Mouse (Mus musculus) neural tube, embryonic 13.5 days (tissue): Measurements from ENCODE around the gene Ubac2. TPM values are rescaled to one million over a fixed set of nuclear protein-coding genes. Genes with fewer than 3 reads are reported as not detected.
"Not testable (repeated sequence)": the region's sequence is repeated elsewhere in the genome, so short reads cannot be mapped to it uniquely, and the experiment has no call there.

Experiments used
- ATAC-seq: fragments of 200-750 bp; cut with Nextera tagmentation; 2 replicates; pipeline ENCODE4 v1.8.0; 2017; ENCODE audit warnings: low read depth, mild to moderate bottlenecking, moderate TSS enrichment, moderate library complexity
- H3K27ac ChIP-seq: fragments of 300-500 bp; sonication (generic); replicated peaks from 2 replicates; pipeline ENCODE4 v1.5.1; 2015; ENCODE audit warnings: moderate library complexity, mild to moderate bottlenecking, inconsistent platforms
- H3K27me3 ChIP-seq: fragments of 300-500 bp; sonication (generic); 2 replicates; pipeline ENCODE4 v1.6.1; 2015; ENCODE audit warnings: mild to moderate bottlenecking, inconsistent platforms
- H3K36me3 ChIP-seq: fragments of 300-500 bp; sonication (generic); 2 replicates; pipeline ENCODE4 v1.6.1; 2015; ENCODE audit warnings: mild to moderate bottlenecking, inconsistent platforms
- H3K4me1 ChIP-seq: fragments of 300-500 bp; sonication (generic); replicated peaks from 2 replicates; pipeline ENCODE4 v1.6.1; 2015; ENCODE audit warnings: inconsistent platforms
- H3K4me2 ChIP-seq: fragments of 300-500 bp; sonication (generic); 2 replicates; pipeline ENCODE4 v1.6.1; 2015; ENCODE audit warnings: inconsistent platforms, mild to moderate bottlenecking, moderate library complexity
- H3K4me3 ChIP-seq: fragments of 300-500 bp; sonication (generic); 2 replicates; pipeline ENCODE4 v1.5.1; 2015; ENCODE audit warnings: mild to moderate bottlenecking, inconsistent platforms
- H3K9ac ChIP-seq: fragments of 300-500 bp; sonication (generic); 2 replicates; pipeline ENCODE4 v1.6.1; 2015; ENCODE audit warnings: moderate library complexity, mild to moderate bottlenecking, inconsistent platforms
- H3K9me3 ChIP-seq: fragments of 300-500 bp; sonication (generic); 2 replicates; pipeline ENCODE4 v1.6.1; 2016; ENCODE audit warnings: inconsistent platforms
- WGBS: fragments of 180-500 bp; shearing (Covaris S2); methylation state at CpG from one replicate; pipeline ENCODE4 v1.1.7; 2015; 5-methylcytosine and 5-hydroxymethylcytosine counted together
- polyA plus RNA-seq: library from polyadenylated mRNA; unstranded; fragments of >200 nt; fragmentation: Nextera tagmentation; extraction: Ambion mirVana; gene quantifications from 2 replicates; pipeline ENCODE4 v1.2.1, GENCODE M21; 2015

Ubac2 gene
- polyA plus RNA-seq, 1 experiment from 2014 or later, result 54.6 TPM

DNA sequence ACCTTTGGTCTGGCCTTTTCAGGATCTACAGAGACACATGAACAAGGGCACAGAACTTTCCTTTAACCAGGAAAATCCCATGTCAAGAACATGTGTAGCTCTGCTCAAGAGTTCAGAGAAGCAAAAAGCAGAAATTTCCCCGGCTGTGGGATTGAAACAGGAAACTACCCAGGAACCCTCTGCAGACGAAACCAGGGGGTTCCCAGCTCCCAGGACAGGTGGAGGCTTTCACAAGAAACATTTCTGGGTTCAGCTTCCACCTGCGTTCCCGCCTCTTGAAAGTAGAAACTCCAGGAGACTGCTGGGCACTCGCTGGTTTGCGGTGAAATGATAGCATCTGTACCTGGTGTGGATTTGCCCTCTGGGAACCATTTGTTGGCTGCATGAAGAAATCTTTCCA, 178.5 kb downstream of the Ubac2 start:
- no peaks in the 10 kb centered on the region for H3K4me1 ChIP-seq
- H3K36me3 ChIP-seq, result no peaks in the 10 kb centered on the region
- ATAC-seq, result no peak
- no peak overlapping the region for H3K27ac ChIP-seq
- no peaks in the 10 kb centered on the region for H3K9me3 ChIP-seq
- no peak overlapping the region for H3K4me2 ChIP-seq
- H3K4me3 ChIP-seq, result no peak overlapping the region
- H3K27me3 ChIP-seq, result no peaks in the 10 kb centered on the region
- no peak overlapping the region for H3K9ac ChIP-seq
- 83% methylated on average over 6 of the region's 6 CpGs for WGBS

DNA sequence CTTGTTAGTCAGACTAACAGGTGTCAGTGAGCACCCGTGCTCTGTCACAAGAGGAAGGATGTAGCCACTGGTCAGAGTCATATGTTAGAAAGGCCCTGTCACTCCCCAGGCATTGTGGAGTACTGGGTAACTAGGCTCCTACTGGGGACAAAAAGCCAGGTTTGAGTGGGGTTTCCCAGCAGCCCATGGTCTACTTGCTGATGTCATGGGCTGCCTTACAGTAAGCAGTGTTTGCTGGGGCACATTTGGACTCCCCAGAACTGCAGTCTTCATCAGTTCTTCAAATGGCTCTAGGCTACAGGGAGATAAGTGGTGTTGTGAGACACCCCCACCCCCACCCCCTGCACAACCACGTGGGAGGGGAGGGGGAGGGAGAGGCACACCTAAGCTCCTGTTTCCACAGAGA, 179.5 kb downstream of the Ubac2 start:
- Histone ChIP-seq H3K4me2 (no peak overlapping the region), H3K9ac (no peak overlapping the region), H3K27ac (no peak overlapping the region), H3K4me3 (no peak overlapping the region), H3K36me3 (no peaks in the 10 kb centered on the region), H3K4me1 (no peaks in the 10 kb centered on the region), H3K9me3 (no peaks in the 10 kb centered on the region), H3K27me3 (no peaks in the 10 kb centered on the region)
- 45% methylated on average over 2 of the region's 2 CpGs for WGBS
- ATAC-seq, result no peak

DNA sequence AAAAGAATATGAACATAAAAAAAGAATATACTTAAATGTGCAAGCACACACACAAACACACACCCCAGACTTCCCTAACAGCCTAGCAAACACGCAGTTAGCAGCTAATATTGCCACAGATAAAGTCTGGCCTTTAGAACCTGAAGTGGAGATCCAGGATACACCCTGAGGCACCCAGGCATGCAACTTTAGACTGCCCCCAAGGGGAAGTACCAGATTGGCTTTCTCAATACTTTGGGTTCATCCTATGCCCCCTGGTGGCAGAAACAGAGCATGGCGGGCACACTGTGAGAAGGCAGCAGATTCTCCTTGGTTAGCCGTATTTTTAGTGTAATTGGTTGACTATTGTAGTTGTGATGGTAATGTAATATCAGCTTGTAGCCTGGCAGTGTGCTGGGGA, 182.2 kb downstream of the Ubac2 start:
- Histone ChIP-seq H3K27ac (no peak overlapping the region), H3K36me3 (no peaks in the 10 kb centered on the region), H3K4me1 (no peaks in the 10 kb centered on the region), H3K27me3 (no peaks in the 10 kb centered on the region), H3K9me3 (no peaks in the 10 kb centered on the region), H3K4me3 (no peak overlapping the region), H3K4me2 (no peak overlapping the region), H3K9ac (no peak overlapping the region)
- ATAC-seq, result peak; percentile 40; the same call in 1 of the 2 replicates
- WGBS, result 11% methylated on average over 3 of the region's 3 CpGs

DNA sequence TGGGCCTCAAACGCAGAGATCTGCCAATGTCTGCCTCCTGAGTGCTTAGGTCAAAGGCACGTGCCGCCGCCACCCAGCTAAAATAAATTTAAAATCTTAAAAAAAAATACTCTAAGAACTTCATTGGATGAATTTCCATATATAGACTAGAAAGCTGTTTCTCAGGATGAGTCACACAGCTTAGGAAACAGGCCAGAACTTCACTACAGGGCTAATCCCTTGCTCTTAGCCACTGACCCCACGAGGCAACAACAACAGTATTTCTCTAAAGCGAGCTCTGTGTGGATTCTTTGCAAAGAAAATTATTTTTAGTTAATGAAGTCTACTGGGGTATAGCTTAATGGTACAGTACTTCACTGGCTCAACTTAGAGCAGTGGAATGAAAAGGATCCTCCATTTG, 183.0 kb downstream of the Ubac2 start:
- no peak overlapping the region for H3K4me2 ChIP-seq
- H3K4me1 ChIP-seq, result no peaks in the 10 kb centered on the region
- no peak for ATAC-seq
- H3K36me3 ChIP-seq, result no peaks in the 10 kb centered on the region
- H3K27ac ChIP-seq, result no peak overlapping the region
- 92% methylated on average over 6 of the region's 6 CpGs for WGBS
- no peaks in the 10 kb centered on the region for H3K9me3 ChIP-seq
- H3K27me3 ChIP-seq, result no peaks in the 10 kb centered on the region
- no peak overlapping the region for H3K4me3 ChIP-seq
- H3K9ac ChIP-seq, result no peak overlapping the region

DNA sequence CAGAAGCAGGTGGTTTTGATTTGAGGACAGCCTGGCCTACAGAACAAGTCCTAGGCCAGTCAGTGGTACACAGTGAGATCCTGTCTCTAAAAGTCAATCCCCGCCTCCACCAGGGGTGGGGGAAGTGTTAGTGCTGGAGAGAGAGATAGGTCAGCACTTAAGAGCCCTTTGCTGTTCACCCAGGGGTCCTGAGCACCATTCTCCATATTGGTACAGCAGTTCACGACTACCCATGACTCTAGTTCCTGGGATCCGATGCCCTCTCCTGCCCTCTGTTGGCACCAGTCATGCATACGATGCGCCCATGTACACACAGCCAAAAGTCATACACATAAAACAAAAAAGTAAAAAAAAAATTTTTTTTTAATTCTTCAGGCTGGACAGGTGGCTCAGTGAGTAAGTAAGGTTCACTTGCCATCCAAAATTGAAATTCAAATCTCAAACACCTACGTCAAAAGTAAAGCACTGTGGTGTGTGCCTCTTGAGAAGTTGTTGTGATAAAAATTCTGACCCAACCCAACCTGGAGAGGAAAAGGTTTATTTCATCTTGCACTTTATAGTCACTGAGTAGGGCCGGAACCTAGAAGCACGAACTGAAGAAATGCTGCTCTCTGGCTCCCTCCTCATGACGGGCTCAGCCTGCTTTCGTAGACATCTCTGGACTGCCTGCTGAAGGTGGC, 184.1 kb downstream of the Ubac2 start:
- Histone ChIP-seq H3K4me1 (no peaks in the 10 kb centered on the region), H3K4me2 (no peak overlapping the region), H3K9ac (no peak overlapping the region), H3K27ac (no peak overlapping the region), H3K9me3 (no peaks in the 10 kb centered on the region), H3K4me3 (no peak overlapping the region), H3K36me3 (no peaks in the 10 kb centered on the region), H3K27me3 (no peaks in the 10 kb centered on the region)
- ATAC-seq, result no peak
- WGBS, result 85% methylated on average over 10 of the region's 10 CpGs

DNA sequence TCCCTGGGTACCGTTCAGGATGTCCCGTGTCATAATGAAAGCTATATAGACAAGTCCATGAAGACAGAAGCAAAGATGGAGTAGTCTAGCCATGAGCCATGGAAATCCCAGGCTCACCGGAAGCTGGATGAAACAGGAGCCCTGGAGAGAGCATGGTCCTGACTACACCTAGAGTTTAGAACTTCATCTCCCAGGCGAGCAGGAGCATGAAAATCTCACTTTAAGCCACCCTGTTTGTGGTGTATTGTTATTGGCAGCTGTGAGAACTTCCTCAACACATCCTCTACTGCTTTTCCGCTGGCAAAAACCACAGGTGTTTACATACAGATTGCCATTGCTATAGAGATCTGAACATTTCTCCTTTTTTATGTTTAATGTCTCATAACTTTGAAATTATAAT, 185.2 kb downstream of the Ubac2 start:
- Histone ChIP-seq H3K4me1 (no peaks in the 10 kb centered on the region), H3K36me3 (no peaks in the 10 kb centered on the region), H3K4me2 (no peak overlapping the region), H3K9ac (no peak overlapping the region), H3K27ac (no peak overlapping the region), H3K27me3 (no peaks in the 10 kb centered on the region), H3K4me3 (no peak overlapping the region), H3K9me3 (no peaks in the 10 kb centered on the region)
- 64% methylated on average over 5 of the region's 5 CpGs for whole genome bisulfite sequencing
- no peak for ATAC-seq

DNA sequence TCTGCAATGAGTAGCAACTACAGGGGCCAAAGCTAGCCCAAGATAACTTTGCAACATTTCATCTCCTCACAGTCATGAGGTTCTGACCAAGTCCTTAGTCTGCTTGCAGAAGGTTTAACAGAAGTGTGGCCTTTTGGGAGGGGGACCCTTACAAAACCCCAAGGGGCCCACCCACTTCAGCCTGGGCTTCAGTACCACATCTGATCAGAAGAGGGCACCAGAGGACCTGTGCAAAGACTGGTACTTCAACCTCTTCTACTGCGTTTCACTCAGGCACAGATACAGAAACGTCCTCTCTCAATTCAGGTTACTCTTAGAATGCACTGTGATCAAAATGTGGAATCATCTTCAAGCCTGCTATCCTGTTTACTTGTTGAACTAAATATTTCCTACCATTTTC, 186.1 kb downstream of the Ubac2 start:
- Histone ChIP-seq H3K9ac (no peak overlapping the region), H3K9me3 (no peaks in the 10 kb centered on the region), H3K4me2 (no peak overlapping the region), H3K4me1 (no peaks in the 10 kb centered on the region), H3K4me3 (no peak overlapping the region), H3K27ac (no peak overlapping the region), H3K36me3 (no peaks in the 10 kb centered on the region), H3K27me3 (no peaks in the 10 kb centered on the region)
- 8% methylated on average over 2 of the region's 2 CpGs for WGBS
- ATAC-seq, result no peak

DNA sequence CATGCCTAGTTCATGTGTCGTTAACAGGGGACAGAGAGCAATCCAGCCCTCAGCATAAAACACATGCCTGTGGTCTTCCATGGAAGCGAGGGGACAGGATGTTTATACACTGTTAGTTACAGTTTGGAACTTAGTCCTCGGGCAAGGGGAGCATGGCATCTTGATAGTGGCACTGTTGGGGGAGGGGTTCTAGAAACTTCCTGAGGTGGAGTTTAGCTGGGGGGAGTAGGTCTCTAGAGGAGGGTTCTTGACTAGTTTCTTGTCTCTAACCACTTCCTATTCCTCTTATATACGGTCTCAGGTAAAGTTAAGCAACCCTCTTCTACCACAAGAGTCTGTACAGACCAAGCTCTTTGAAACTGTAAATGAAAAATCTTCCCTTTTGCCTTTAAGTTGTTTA, 187.8 kb downstream of the Ubac2 start:
- Histone ChIP-seq H3K4me3 (no peak overlapping the region), H3K27ac (no peak overlapping the region), H3K9me3 (no peaks in the 10 kb centered on the region), H3K4me1 (no peaks in the 10 kb centered on the region), H3K27me3 (no peaks in the 10 kb centered on the region), H3K9ac (no peak overlapping the region), H3K36me3 (no peaks in the 10 kb centered on the region), H3K4me2 (no peak overlapping the region)
- ATAC-seq, result no peak
- 81% methylated on average over 4 of the region's 4 CpGs for WGBS

DNA sequence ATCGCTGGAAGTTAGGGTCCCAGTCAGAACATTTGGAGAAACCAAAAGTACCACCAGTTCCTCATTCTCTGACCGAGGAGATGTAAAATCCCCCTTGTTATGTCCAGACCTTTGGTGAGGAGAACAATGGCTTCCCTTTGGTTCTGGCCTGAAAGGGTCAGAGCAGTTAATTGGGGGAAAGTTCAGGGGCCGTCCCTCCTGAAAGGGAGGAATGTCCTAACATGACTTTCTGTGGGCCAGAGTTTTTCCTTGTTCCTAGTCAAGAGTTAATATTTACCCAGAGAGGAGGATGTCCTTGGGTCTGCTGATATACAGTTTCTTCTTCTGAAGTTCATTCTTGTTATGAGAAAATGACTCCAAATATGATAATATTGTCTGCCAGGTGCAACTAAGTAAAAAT, 189.6 kb downstream of the Ubac2 start:
- 20% methylated on average over 3 of the region's 3 CpGs for WGBS
- H3K27ac ChIP-seq, H3K9ac ChIP-seq, H3K4me1 ChIP-seq, H3K27me3 ChIP-seq, H3K4me3 ChIP-seq, H3K9me3 ChIP-seq, H3K36me3 ChIP-seq, ATAC-seq, H3K4me2 ChIP-seq: not testable (repeated sequence)

DNA sequence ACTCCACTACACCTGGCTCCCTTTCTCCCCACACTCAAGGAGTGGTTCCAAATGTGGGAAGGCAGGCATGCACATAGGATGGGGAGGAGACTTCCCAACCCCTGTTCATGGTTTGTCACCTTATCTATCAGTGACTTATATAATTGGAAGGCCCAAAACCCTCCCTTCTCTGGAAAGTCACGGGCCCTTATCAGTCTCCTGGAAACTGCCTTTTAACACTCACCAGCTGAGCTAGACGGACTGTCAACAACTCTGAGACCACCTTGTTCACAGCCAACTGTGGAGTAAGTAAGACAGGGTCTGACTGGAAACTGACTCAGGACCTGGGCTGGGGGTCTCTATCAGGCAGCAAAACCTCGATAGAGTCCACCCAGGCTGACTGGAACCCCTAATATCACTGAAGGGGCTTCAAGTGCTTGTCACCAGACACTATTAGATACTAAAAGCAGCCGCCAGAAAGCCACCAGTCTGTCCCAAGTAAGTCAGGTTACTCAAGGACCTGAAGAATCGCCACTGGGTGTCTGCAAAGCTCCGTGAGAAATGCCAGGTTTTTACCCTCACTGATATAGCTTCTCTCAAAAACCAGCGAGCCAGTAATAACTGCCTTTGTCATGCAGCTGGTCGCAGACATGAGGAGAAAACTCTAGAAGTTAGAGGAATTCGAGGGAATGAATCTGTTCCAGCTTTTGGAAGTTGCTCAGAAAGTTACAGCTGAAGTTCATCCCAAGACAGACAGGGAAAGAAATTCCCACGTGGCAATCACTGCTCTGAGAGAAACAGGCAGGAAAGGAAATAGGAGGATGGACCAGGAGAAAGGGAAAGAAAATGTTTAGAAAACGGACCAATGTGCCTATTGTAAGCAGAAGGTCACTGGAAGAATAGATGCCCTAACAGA, 190.6 kb downstream of the Ubac2 start:
- H3K27me3 ChIP-seq, result no peaks in the 10 kb centered on the region
- no peaks in the 10 kb centered on the region for H3K36me3 ChIP-seq
- H3K27ac ChIP-seq, result no peak overlapping the region
- no peaks in the 10 kb centered on the region for H3K9me3 ChIP-seq
- no peak overlapping the region for H3K9ac ChIP-seq
- no peak overlapping the region for H3K4me2 ChIP-seq
- no peak for ATAC-seq
- no peak overlapping the region for H3K4me3 ChIP-seq
- no peaks in the 10 kb centered on the region for H3K4me1 ChIP-seq
- 61% methylated on average over 11 of the region's 11 CpGs for WGBS

DNA sequence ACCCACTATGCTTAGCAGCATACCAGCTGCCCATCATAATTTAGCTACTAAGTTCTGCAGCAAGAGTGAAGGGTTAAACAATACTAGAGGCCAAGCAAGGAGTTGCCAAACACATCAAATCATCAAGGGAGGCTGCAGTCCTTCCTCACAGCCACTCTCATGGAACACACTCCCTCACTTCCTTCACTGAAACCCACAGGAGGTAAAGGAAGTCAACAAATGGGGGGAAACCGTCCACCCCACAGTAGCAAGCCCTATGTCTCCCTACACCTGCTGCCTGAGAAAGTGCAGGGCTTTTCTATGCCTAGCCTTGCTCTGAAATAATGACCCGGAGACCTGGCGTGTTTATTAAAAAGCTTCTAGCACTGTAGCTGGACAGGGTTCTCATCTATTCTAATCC, 191.5 kb downstream of the Ubac2 start:
- H3K4me3 ChIP-seq, result no peak overlapping the region
- H3K4me2 ChIP-seq, result no peak overlapping the region
- no peak for ATAC-seq
- no peaks in the 10 kb centered on the region for H3K4me1 ChIP-seq
- no peak overlapping the region for H3K9ac ChIP-seq
- H3K36me3 ChIP-seq, result no peaks in the 10 kb centered on the region
- WGBS, result 85% methylated on average over 3 of the region's 3 CpGs
- H3K9me3 ChIP-seq, result no peaks in the 10 kb centered on the region
- H3K27me3 ChIP-seq, result no peaks in the 10 kb centered on the region
- H3K27ac ChIP-seq, result no peak overlapping the region
